Mouse (Mus musculus): ENCODE measurements around the gene Plekhd1. TPM values are rescaled to one million over a fixed set of nuclear protein-coding genes. Genes with fewer than 3 reads are reported as not detected.

Gene Plekhd1
- polyA plus RNA-seq, 1 experiment from 2014 or later = 0.32 TPM

DNA sequence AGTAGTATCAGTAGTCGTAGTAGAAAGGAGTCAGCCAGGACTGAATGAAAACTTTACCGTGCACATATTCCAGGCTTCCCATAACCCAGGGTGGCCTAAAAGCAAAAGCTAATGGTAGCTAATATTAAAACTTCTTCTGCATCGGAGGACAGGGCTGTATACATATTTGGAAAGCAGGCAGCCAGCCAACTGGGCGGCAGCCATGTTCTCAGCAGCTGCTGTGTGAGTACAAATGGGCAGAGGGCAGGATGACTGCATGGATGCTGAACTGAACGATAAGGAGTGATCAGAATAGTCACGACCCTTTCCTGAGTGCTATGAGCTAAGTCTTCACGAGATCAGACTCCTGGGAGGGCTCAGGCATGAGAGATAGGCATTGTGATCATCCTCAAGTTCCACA lies 8.9 kb downstream of the Plekhd1 start:
- no peak for ATAC-seq (ENCODE audit: insufficient number of reproducible peaks, low FRiP score, low TSS enrichment, low read depth)
- Histone ChIP-seq H3K9me3 (replicated peaks) (no peaks in the 10 kb centered on the region), H3K4me1 (peaks cover 2% of the 10 kb centered on the region; the same call in 1 of the 2 replicates), H3K27ac (replicated peaks) (no peak overlapping the region), H3K36me3 (no peaks in the 10 kb centered on the region), H3K27me3 (no peaks in the 10 kb centered on the region), H3K4me3 (replicated peaks) (no peak overlapping the region), H3K4me2 (replicated peaks) (no peak overlapping the region), H3K9ac (no peak overlapping the region)
- 64% methylated on average over 7 of the region's 7 CpGs for WGBS

DNA sequence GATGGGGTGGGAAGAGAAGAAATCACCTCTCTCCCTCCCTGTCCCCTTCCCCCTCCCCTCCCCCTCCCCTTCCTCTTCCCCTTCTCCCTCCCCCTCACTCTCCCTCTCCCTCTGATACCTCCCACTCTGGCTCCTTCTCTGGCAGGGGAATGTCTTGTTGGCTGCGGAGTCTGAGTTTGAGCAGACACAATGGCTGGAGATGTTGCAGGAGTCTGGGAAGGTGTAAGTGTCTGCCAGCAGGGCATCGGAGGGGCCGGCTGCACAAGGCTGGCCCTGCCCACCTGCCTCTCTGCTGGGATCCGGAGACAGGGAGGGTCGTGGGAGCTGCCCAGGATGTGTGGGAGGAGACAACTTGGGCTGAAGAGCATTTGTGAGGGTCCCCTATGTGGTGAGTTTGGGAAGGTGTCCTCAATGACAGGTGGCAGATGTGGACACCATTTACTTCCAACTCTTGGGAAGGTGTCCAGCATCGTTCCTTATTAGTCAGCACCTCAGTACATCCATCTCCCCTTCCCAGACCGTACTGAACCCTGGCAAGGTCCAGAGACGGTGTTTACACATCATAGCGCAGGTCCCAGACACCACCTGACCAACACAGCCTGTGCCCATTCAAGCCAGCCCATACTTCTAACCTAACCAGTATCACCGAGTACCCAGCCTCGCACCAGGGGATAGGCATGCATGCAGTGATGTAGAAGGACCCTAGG lies 14.0 kb downstream of the Plekhd1 start:
- Histone ChIP-seq H3K9ac (no peak overlapping the region), H3K4me2 (replicated peaks) (no peak overlapping the region), H3K27ac (replicated peaks) (no peak overlapping the region), H3K4me1 (peaks cover 11% of the 10 kb centered on the region), H3K9me3 (replicated peaks) (no peaks in the 10 kb centered on the region), H3K27me3 (no peaks in the 10 kb centered on the region), H3K36me3 (no peaks in the 10 kb centered on the region), H3K4me3 (replicated peaks) (no peak overlapping the region)
- 54% methylated on average over 11 of the region's 11 CpGs for WGBS
- ATAC-seq (ENCODE audit: insufficient number of reproducible peaks, low FRiP score, low TSS enrichment, low read depth) = no peak; the same call in 1 of the 2 replicates

DNA sequence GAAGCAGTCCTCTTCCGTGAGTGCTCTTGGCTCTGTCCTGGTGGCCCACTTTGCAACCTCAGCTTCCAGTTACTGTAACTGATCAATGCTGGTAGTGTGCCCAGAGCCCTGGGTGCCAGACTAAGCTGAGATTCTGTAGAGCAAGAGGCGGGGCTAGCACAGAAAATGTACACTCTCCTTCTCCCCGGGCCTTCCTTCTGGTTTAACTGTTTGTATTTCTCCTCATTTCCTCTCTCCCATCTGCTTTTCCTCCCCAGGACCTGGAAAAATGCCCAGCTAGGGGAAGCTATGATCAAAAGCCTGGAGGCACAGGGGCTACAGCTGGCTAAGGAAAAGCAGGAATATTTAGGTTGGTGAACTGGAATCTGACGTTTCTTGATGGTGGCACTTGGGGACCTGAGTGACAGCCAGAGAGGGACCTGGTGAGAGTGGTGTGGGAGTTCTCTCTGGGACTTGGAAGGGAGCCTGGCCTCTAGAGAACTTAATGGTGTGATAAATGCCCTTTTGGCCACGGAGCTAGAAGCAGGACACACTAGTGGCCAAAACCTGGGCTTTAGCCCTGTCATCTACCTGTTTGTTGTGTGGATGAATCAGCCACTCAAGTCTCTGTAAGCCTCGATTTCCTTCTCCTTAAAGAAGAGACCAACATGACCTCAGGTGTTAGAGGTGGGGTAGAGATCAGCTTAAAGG lies 14.7 kb downstream of the Plekhd1 start:
- ATAC-seq (ENCODE audit: insufficient number of reproducible peaks, low FRiP score, low TSS enrichment, low read depth) = peak; percentile 35; the same call in 1 of the 2 replicates
- H3K36me3 ChIP-seq = no peaks in the 10 kb centered on the region
- WGBS = 29% methylated on average over 6 of the region's 6 CpGs
- H3K9ac ChIP-seq = no peak overlapping the region
- H3K4me1 ChIP-seq = peaks cover 11% of the 10 kb centered on the region
- no peak overlapping the region for H3K4me3 ChIP-seq (replicated peaks)
- no peak overlapping the region for H3K27ac ChIP-seq (replicated peaks)
- no peaks in the 10 kb centered on the region for H3K27me3 ChIP-seq
- H3K4me2 ChIP-seq (replicated peaks) = no peak overlapping the region
- H3K9me3 ChIP-seq (replicated peaks) = no peaks in the 10 kb centered on the region

DNA sequence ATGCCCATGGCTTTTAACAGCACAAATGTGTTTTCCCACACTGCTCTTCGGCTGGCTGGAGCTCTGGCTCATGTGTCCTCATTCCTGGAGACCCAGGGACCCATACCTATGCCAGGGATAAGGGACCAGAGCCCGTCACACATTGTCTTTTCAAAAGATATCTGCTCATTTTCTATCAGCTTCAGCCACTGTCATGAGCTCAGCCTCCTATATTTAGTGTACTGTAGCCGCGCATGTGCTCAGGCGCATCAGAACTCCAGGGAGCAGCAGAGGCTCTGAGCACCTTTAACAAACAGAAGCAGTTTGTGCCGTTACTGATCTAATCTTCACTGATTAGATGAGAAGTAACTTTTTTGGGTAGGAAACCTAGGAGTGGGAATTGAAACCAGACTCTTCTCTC lies 23.5 kb downstream of the Plekhd1 start:
- H3K4me2 ChIP-seq (replicated peaks) = no peak overlapping the region
- no peaks in the 10 kb centered on the region for H3K36me3 ChIP-seq
- H3K9me3 ChIP-seq (replicated peaks) = no peaks in the 10 kb centered on the region
- no peak overlapping the region for H3K4me3 ChIP-seq (replicated peaks)
- H3K9ac ChIP-seq = no peak overlapping the region
- no peak overlapping the region for H3K27ac ChIP-seq (replicated peaks)
- H3K27me3 ChIP-seq = no peaks in the 10 kb centered on the region
- ATAC-seq (ENCODE audit: insufficient number of reproducible peaks, low FRiP score, low TSS enrichment, low read depth) = no peak
- 69% methylated on average over 6 of the region's 6 CpGs for WGBS
- no peaks in the 10 kb centered on the region for H3K4me1 ChIP-seq

DNA sequence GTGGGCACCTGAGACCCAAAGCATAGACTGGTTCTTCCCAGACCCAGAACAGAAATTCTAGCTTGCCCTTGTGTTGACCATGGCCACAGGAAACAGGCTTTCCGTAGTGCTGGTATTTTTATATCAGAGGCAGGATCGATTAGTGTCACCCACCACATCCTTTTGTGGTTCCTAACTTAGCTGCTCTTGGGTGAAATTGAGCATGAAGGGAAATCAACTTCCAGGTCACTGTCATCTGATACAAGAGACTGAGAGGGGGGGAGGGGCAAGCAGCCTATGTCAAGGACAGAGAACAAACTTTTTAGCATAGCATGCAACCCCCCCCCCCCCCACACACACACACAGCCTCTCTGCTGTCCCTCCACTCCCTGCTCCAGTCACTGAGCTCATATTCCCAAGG lies 26.8 kb downstream of the Plekhd1 start:
- no peaks in the 10 kb centered on the region for H3K27me3 ChIP-seq
- ATAC-seq (ENCODE audit: insufficient number of reproducible peaks, low FRiP score, low TSS enrichment, low read depth) = no peak
- no peak overlapping the region for H3K9ac ChIP-seq
- no peak overlapping the region for H3K4me2 ChIP-seq (replicated peaks)
- H3K27ac ChIP-seq (replicated peaks) = no peak overlapping the region
- no peaks in the 10 kb centered on the region for H3K9me3 ChIP-seq (replicated peaks)
- WGBS = 55% methylated on average over 2 of the region's 2 CpGs
- no peak overlapping the region for H3K4me3 ChIP-seq (replicated peaks)
- no peaks in the 10 kb centered on the region for H3K4me1 ChIP-seq
- H3K36me3 ChIP-seq = no peaks in the 10 kb centered on the region

DNA sequence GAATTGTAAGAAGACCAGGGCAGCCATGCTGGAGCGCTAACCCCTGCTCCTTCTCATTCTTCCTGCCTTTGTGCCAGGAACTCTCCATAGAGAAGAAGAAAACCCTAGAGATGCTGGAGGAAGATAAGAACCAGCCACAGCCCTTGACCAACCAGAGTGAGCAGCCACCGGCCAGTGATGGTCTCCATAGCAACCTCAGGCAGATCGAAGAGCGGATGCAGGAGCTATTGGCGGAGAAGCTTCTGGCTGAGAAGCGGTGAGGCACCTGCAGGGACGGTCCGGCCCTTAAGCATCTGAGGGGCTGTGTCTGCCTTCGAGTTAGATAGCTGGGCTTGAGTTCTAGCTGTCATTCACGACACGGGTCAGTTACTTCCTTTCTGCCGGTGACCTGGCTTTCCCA lies 28.1 kb downstream of the Plekhd1 start:
- Histone ChIP-seq H3K9me3 (replicated peaks) (no peaks in the 10 kb centered on the region), H3K4me1 (no peaks in the 10 kb centered on the region), H3K4me2 (replicated peaks) (no peak overlapping the region), H3K4me3 (replicated peaks) (no peak overlapping the region), H3K36me3 (no peaks in the 10 kb centered on the region), H3K27me3 (no peaks in the 10 kb centered on the region), H3K9ac (no peak overlapping the region), H3K27ac (replicated peaks) (no peak overlapping the region)
- 83% methylated on average over 12 of the region's 12 CpGs for WGBS
- no peak for ATAC-seq (ENCODE audit: insufficient number of reproducible peaks, low FRiP score, low TSS enrichment, low read depth)

DNA sequence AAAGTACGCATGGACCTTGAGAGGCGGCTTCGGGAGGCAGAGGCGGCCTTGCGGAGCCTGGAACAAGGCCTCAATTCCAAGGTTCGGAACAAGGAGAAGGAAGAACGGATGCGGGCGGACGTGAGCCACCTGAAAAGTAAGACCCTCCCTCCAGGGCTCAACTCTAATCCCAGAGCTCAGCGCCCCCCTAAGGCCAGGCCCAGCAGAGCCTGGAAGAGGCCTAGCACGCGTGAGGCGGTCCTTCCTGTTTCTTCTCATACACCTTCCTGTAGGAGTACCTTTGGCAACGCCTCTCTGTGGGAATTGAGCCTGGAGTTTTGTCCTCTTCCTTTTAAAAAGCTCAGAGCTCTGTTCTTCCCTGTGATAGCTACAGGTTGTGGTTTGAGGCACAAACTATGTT lies 29.1 kb downstream of the Plekhd1 start:
- Histone ChIP-seq H3K36me3 (no peaks in the 10 kb centered on the region), H3K4me2 (replicated peaks) (no peak overlapping the region), H3K4me3 (replicated peaks) (no peak overlapping the region), H3K9me3 (replicated peaks) (no peaks in the 10 kb centered on the region), H3K4me1 (no peaks in the 10 kb centered on the region), H3K27me3 (no peaks in the 10 kb centered on the region), H3K27ac (replicated peaks) (no peak overlapping the region), H3K9ac (no peak overlapping the region)
- no peak for ATAC-seq (ENCODE audit: insufficient number of reproducible peaks, low FRiP score, low TSS enrichment, low read depth)
- WGBS = 81% methylated on average over 15 of the region's 15 CpGs

DNA sequence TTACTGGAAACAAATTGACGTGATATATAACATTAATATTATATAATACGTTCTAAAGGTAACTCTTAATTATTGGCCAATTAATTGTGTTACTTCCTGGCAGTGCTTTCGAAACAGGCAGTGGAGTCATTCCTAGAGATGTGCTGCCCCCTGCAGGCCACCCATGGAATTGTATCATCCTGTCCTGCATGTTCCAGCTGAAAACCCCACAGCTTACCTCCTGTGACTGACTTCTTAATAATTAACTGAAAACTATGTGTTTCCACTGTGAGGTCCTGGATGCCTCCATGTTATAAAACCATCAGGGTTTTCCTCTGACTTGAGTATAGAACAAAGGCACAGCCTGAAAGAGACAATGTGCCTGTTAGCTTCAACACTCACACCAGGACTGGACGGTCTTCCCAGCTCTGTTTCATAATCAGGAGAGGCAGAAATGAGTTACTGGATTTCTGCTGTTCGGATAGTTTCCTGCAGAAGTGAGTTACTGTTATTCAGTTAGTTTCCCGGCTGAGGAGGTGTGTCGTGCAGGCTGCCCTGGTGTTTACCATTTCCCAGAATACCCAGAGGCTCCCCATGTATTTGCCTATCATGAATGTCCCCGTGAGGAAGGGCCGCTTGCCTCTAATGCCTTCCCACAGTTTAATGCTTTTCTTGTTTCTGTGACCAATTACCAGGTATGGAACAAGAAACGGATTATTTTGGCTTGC lies 32.6 kb downstream of the Plekhd1 start:
- ATAC-seq (ENCODE audit: insufficient number of reproducible peaks, low FRiP score, low TSS enrichment, low read depth) = no peak
- H3K4me2 ChIP-seq (replicated peaks) = no peak overlapping the region
- H3K27me3 ChIP-seq = no peaks in the 10 kb centered on the region
- 27% methylated on average over 10 of the region's 10 CpGs for WGBS
- no peak overlapping the region for H3K27ac ChIP-seq (replicated peaks)
- H3K9ac ChIP-seq = no peak overlapping the region
- no peaks in the 10 kb centered on the region for H3K36me3 ChIP-seq
- no peak overlapping the region for H3K4me3 ChIP-seq (replicated peaks)
- no peaks in the 10 kb centered on the region for H3K9me3 ChIP-seq (replicated peaks)
- H3K4me1 ChIP-seq = no peaks in the 10 kb centered on the region

DNA sequence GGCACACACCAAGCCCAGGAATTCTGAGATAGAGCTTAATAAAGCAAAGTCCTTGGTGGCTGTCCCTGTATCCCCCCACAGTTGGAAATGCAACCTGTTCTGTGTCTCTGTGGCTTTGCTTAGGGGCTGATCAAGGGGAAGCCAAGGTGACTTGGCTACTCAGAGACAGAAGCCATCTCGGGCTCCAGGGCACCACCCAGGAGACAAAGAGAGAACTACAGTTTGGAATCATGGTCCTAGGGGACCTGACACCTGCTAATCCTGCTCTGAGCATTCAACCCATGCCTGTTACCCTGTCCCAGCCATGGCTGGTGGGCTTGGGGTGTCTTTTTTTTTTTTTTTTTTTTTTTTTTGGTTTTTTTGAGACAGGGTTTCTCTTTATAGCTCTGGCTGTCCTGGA lies 35.8 kb downstream of the Plekhd1 start:
- Histone ChIP-seq H3K9me3 (replicated peaks) (no peaks in the 10 kb centered on the region), H3K4me3 (replicated peaks) (no peak overlapping the region), H3K27me3 (no peaks in the 10 kb centered on the region), H3K9ac (no peak overlapping the region), H3K4me1 (no peaks in the 10 kb centered on the region), H3K27ac (replicated peaks) (no peak overlapping the region), H3K36me3 (no peaks in the 10 kb centered on the region), H3K4me2 (replicated peaks) (no peak overlapping the region)
- no peak for ATAC-seq (ENCODE audit: insufficient number of reproducible peaks, low FRiP score, low TSS enrichment, low read depth)
- WGBS = 31% methylated on average over 1 of the region's 1 CpGs

DNA sequence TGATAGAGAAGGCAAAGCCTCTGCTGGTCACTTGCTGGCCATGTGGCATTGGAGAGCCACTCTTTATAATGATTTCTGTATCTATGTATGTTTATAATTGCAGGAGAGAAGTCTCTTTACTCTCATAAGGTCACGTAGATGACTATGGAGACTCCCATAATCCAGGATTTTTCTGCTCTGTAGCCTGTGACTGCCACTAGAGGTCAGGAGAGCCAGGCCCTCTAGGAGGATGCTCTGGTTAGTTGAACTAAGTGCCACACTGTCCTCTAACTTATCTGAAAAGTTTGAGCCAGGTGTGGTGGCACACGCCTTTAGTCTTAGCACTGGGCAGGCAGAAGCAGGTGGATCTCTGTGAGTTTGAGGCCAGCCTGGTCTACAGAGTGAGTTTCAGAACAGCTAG lies 36.4 kb downstream of the Plekhd1 start:
- Histone ChIP-seq H3K36me3 (no peaks in the 10 kb centered on the region), H3K27me3 (no peaks in the 10 kb centered on the region), H3K9me3 (replicated peaks) (no peaks in the 10 kb centered on the region), H3K9ac (no peak overlapping the region), H3K4me1 (no peaks in the 10 kb centered on the region), H3K4me3 (replicated peaks) (no peak overlapping the region), H3K27ac (replicated peaks) (no peak overlapping the region), H3K4me2 (replicated peaks) (no peak overlapping the region)
- no peak for ATAC-seq (ENCODE audit: insufficient number of reproducible peaks, low FRiP score, low TSS enrichment, low read depth)
- WGBS = 53% methylated on average over 2 of the region's 2 CpGs

DNA sequence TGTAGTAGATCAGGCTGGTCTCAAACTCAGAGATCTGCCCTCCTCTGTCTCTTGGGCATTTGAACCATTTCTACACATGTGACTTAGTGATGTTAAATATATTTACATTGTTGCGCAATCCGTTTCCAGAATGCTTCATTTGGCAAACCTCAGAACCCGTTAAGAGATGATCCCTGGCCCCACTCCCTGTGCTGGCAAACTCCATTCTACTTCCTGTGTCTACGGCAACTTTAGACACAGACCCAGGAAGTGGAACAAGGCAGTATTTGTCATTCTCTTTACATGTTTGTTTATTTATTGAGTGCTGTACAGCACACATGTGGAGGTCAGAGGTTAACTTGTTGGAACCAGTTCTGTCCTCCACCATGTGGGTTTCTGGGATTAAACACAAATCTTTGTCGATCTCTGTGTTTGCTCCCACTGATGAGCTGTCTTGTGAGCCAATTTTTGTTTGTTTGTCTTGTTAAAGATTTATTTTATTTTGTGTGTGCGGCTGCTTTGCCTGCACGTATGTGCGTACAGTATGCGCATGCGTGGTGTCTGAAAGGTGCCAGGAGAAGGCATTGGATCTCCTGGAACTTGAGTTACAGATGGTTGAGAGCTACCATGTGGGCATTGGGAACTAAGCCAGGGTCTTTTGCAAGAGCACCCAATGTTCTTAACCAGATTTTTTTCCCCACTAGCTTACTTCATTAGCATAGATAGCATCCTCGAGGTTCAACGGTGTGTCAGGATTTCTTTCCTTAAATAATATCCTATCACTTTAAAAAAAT lies 37.6 kb downstream of the Plekhd1 start:
- Histone ChIP-seq H3K36me3 (no peaks in the 10 kb centered on the region), H3K4me2 (replicated peaks) (no peak overlapping the region), H3K27ac (replicated peaks) (no peak overlapping the region), H3K4me3 (replicated peaks) (no peak overlapping the region), H3K9me3 (replicated peaks) (no peaks in the 10 kb centered on the region), H3K27me3 (no peaks in the 10 kb centered on the region), H3K4me1 (no peaks in the 10 kb centered on the region), H3K9ac (no peak overlapping the region)
- ATAC-seq (ENCODE audit: insufficient number of reproducible peaks, low FRiP score, low TSS enrichment, low read depth) = no peak
- 78% methylated on average over 12 of the region's 12 CpGs for WGBS
